In genomic region chr8:70490061-70490879, GRCm38 (mm10) we compare ENCODE assay signal across 13 mouse cellular contexts. TPM values are rescaled to one million over a fixed set of nuclear protein-coding genes. Genes with fewer than 3 reads are reported as not detected.
DNase-seq lines count a peak whose midpoint lies in the region; ATAC-seq lines count a peak whose summit lies in the region.
"Had no signal": no experiment of that assay in that cellular context is flagged by ENCODE, and none has a peak within 500 bp of the region (broad histone marks: within the 10 kb centered on the region; RNA-seq: fewer than 3 reads in every experiment).

No protein-coding gene starts in this region.

- H3K9me3 ChIP-seq in heart, embryonic 14.5 days (ENCODE audit: control insufficient read depth, low read length) = no peaks in the 10 kb centered on the region
- no peaks in the 10 kb centered on the region for H3K9me3 ChIP-seq in lung, embryonic 15.5 days
- H3K9me3 ChIP-seq in embryonic facial prominence, embryonic 14.5 days (ENCODE audit: control insufficient read depth, low read length) = no peaks in the 10 kb centered on the region

- WGBS in heart, embryonic 14.5 days = 17% methylated on average over 10 of the region's 10 CpGs
- 14% methylated on average over 10 of the region's 10 CpGs for WGBS in lung, embryonic 15.5 days
- 26% methylated on average over 9 of the region's 10 CpGs for WGBS in embryonic facial prominence, embryonic 14.5 days

- H3K4me2 ChIP-seq in heart, embryonic 14.5 days (ENCODE audit: low read length) = no peak overlapping the region
- peak overlapping the region; percentile 82 for H3K4me2 ChIP-seq in lung, embryonic 15.5 days
- H3K4me2 ChIP-seq in embryonic facial prominence, embryonic 14.5 days (ENCODE audit: low read depth, low read length) = no peak overlapping the region; the same call in 1 of the 2 replicates

- no peak for DNase-seq in heart, adult 9 months (ENCODE audit: low spot score in 2 of 2)
- no peak for DNase-seq in lung, postnatal 4 days
- no peak for DNase-seq in embryonic facial prominence, embryonic 14.5 days (ENCODE audit: low spot score)
- DNase-seq in lung, postnatal 36 days = peak; percentile 53
- DNase-seq in retina, postnatal 1 day = no peak
- no peak for DNase-seq in adrenal gland, adult 8-10 months
- DNase-seq: cerebellum, adult 8-10 months; gastrocnemius, postnatal 10 days; thymus, postnatal 14 days had no signal

- ATAC-seq in heart, embryonic 14.5 days (ENCODE audit: insufficient number of reproducible peaks, insufficient read depth, low FRiP score, low read depth) = no peak
- ATAC-seq in lung, embryonic 15.5 days (ENCODE audit: borderline replicate concordance, extremely low read depth, low FRiP score, low TSS enrichment) = no peak
- no peak for ATAC-seq in embryonic facial prominence, embryonic 14.5 days (ENCODE audit: low read depth)
- ATAC-seq: hindbrain, embryonic 16.5 days had no signal

- H3K36me3 ChIP-seq in heart, embryonic 14.5 days (ENCODE audit: control insufficient read depth, insufficient read depth, low read length) = no peaks in the 10 kb centered on the region
- no peaks in the 10 kb centered on the region for H3K36me3 ChIP-seq in lung, embryonic 15.5 days
- no peaks in the 10 kb centered on the region for H3K36me3 ChIP-seq in embryonic facial prominence, embryonic 14.5 days (ENCODE audit: control insufficient read depth, insufficient read depth, low read length)

- peaks cover 99% of the 10 kb centered on the region for H3K27me3 ChIP-seq in heart, embryonic 14.5 days (ENCODE audit: control insufficient read depth, insufficient read depth, low read length)
- peaks cover 98% of the 10 kb centered on the region for H3K27me3 ChIP-seq in lung, embryonic 15.5 days
- H3K27me3 ChIP-seq in embryonic facial prominence, embryonic 14.5 days (replicated peaks; ENCODE audit: control insufficient read depth, insufficient read depth, low read length) = peaks cover 95% of the 10 kb centered on the region

- H3K4me1 ChIP-seq in heart, embryonic 14.5 days (ENCODE audit: control insufficient read depth in 2 of 2, insufficient read depth in 2 of 2, low read length in 2 of 2) = peaks cover 14 to 41% of the 10 kb centered on the region in 2 experiments; a peak in 3 of 4 replicates
- peaks cover 74% of the 10 kb centered on the region for H3K4me1 ChIP-seq in lung, embryonic 15.5 days
- peaks cover 52% of the 10 kb centered on the region for H3K4me1 ChIP-seq in embryonic facial prominence, embryonic 14.5 days (ENCODE audit: control insufficient read depth, insufficient read depth, low read length)

- peak overlapping the region; percentile 54; the same call in 1 of the 2 replicates for H3K9ac ChIP-seq in heart, embryonic 14.5 days (ENCODE audit: low read length)
- H3K9ac ChIP-seq in lung, embryonic 15.5 days = peak overlapping the region; percentile 33; the same call in 1 of the 2 replicates
- H3K9ac ChIP-seq in embryonic facial prominence, embryonic 14.5 days (ENCODE audit: low read depth, low read length) = no peak overlapping the region; the same call in 1 of the 2 replicates

- H3K4me3 ChIP-seq in heart, embryonic 14.5 days (ENCODE audit: control insufficient read depth in 1 of 2, insufficient read depth in 1 of 2, low read depth in 1 of 2, low read length in 2 of 2) = peak overlapping the region in 1 of 2 experiments; percentile 37; a peak in 2 of 4 replicates
- peak overlapping the region; percentile 54; the same call in 1 of the 2 replicates for H3K4me3 ChIP-seq in lung, embryonic 15.5 days
- H3K4me3 ChIP-seq in embryonic facial prominence, embryonic 14.5 days (ENCODE audit: low read depth, low read length) = peak overlapping the region; percentile 33; the same call in 1 of the 2 replicates

- H3K27ac ChIP-seq in heart, embryonic 14.5 days (replicated peaks in 1 of 2; ENCODE audit: control insufficient read depth in 1 of 2, insufficient read depth in 1 of 2, low read depth in 2 of 2, low read length in 2 of 2) = no peak overlapping the region
- H3K27ac ChIP-seq in lung, embryonic 15.5 days = peak overlapping the region; percentile 97
- 0 out of 2 replicates have a peak overlapping the region, but pooled peaks have one; percentile 1 for H3K27ac ChIP-seq in embryonic facial prominence, embryonic 14.5 days (replicated peaks; ENCODE audit: low read depth, low read length)
- H3K27ac ChIP-seq: macrophage had no signal

RNA-seq across cellular contexts. Expression of gene Crlf1, which starts 2.7 kb away (rescaled TPM):
- polyA plus RNA-seq in heart, embryonic 14.5 days (2014; fragmentation: Nextera tagmentation; extraction: Ambion mirVana) = 0.42 and 2.0 TPM in 2 replicates
- polyA plus RNA-seq in lung, embryonic 15.5 days (2015; fragmentation: Nextera tagmentation; extraction: Ambion mirVana) = 181 and 186 TPM in 2 replicates
- 67.3 and 68.1 TPM in 2 replicates for polyA plus RNA-seq in embryonic facial prominence, embryonic 14.5 days (2014; fragmentation: Nextera tagmentation; extraction: Ambion mirVana)
- 1 to 10 TPM in 1 of 4 experiments, under 1 TPM in 2, not detected in 1; 0.51 to 1.5 (median 0.59) TPM for total RNA-seq in adrenal gland, adult 8-10 months (2022)
- polyA plus RNA-seq: macrophage had no signal

RNA-seq across cellular contexts. Expression of gene Tmem59l, which starts 3.1 kb away (rescaled TPM):
- 0.31 TPM in 1 of 2 replicates, not detected in the other for polyA plus RNA-seq in heart, embryonic 14.5 days (2014; fragmentation: Nextera tagmentation; extraction: Ambion mirVana)
- polyA plus RNA-seq in lung, embryonic 15.5 days (2015; fragmentation: Nextera tagmentation; extraction: Ambion mirVana) = 6.5 and 6.6 TPM in 2 replicates
- polyA plus RNA-seq in embryonic facial prominence, embryonic 14.5 days (2014; fragmentation: Nextera tagmentation; extraction: Ambion mirVana) = 10.2 and 14.5 TPM in 2 replicates
- total RNA-seq in adrenal gland, adult 8-10 months (2022) = 10 to 100 TPM; 27.2 to 44.6 (median 31.0) TPM
- polyA plus RNA-seq: macrophage had no signal

RNA-seq across cellular contexts. Expression of gene Klhl26, which starts 13.5 kb away (rescaled TPM):
- polyA plus RNA-seq in heart, embryonic 14.5 days (2014; fragmentation: Nextera tagmentation; extraction: Ambion mirVana) = 9.6 and 9.8 TPM in 2 replicates
- 26.2 and 27.1 TPM in 2 replicates for polyA plus RNA-seq in lung, embryonic 15.5 days (2015; fragmentation: Nextera tagmentation; extraction: Ambion mirVana)
- 18.7 and 21.5 TPM in 2 replicates for polyA plus RNA-seq in embryonic facial prominence, embryonic 14.5 days (2014; fragmentation: Nextera tagmentation; extraction: Ambion mirVana)
- total RNA-seq in adrenal gland, adult 8-10 months (2022) = 10 to 100 TPM; 27.3 to 35.8 (median 30.6) TPM

RNA-seq across cellular contexts. Expression of gene Rex1bd, which starts 16.3 kb away (rescaled TPM):
- polyA plus RNA-seq in heart, embryonic 14.5 days (2014; fragmentation: Nextera tagmentation; extraction: Ambion mirVana) = 129 and 138 TPM in 2 replicates
- 120 and 122 TPM in 2 replicates for polyA plus RNA-seq in lung, embryonic 15.5 days (2015; fragmentation: Nextera tagmentation; extraction: Ambion mirVana)
- polyA plus RNA-seq in embryonic facial prominence, embryonic 14.5 days (2014; fragmentation: Nextera tagmentation; extraction: Ambion mirVana) = 144 and 148 TPM in 2 replicates
- 100 to 1,000 TPM; 126 to 165 (median 148) TPM for total RNA-seq in adrenal gland, adult 8-10 months (2022)

RNA-seq across cellular contexts. Expression of gene Uba52, which starts 20.3 kb away (rescaled TPM):
- polyA plus RNA-seq in heart, embryonic 14.5 days (2014; fragmentation: Nextera tagmentation; extraction: Ambion mirVana) = 900 and 1,040 TPM in 2 replicates
- 909 and 953 TPM in 2 replicates for polyA plus RNA-seq in lung, embryonic 15.5 days (2015; fragmentation: Nextera tagmentation; extraction: Ambion mirVana)
- polyA plus RNA-seq in embryonic facial prominence, embryonic 14.5 days (2014; fragmentation: Nextera tagmentation; extraction: Ambion mirVana) = 991 and 1,091 TPM in 2 replicates
- 1,000 to 10,000 TPM; 1,217 to 1,378 (median 1,304) TPM for total RNA-seq in adrenal gland, adult 8-10 months (2022)

Comparison
In these comparisons a context has a peak if more than half of its experiments do, and no peak if none do; other contexts are left out.
1. H3K27ac ChIP-seq: peak in lung, embryonic 15.5 days (single experiment) and embryonic facial prominence, embryonic 14.5 days (single experiment); none in heart, embryonic 14.5 days (0 of 2).
2. RNA of gene Crlf1, which starts 2.7 kb away (polyA plus RNA-seq): 181 to 186 TPM in lung, embryonic 15.5 days and 67.3 to 68.1 TPM in embryonic facial prominence, embryonic 14.5 days; 0.42 to 2.0 TPM in heart, embryonic 14.5 days; every median in the first group is over 10 times any median in the second.